Mouse (Mus musculus): ENCODE data around the gene Ccdc93. TPM values are rescaled to one million over a fixed set of nuclear protein-coding genes. Genes with fewer than 3 reads are reported as not detected.

Gene Ccdc93
- total RNA-seq, 2 experiments from 2014 or later = 11.5 to 19.3 TPM

DNA sequence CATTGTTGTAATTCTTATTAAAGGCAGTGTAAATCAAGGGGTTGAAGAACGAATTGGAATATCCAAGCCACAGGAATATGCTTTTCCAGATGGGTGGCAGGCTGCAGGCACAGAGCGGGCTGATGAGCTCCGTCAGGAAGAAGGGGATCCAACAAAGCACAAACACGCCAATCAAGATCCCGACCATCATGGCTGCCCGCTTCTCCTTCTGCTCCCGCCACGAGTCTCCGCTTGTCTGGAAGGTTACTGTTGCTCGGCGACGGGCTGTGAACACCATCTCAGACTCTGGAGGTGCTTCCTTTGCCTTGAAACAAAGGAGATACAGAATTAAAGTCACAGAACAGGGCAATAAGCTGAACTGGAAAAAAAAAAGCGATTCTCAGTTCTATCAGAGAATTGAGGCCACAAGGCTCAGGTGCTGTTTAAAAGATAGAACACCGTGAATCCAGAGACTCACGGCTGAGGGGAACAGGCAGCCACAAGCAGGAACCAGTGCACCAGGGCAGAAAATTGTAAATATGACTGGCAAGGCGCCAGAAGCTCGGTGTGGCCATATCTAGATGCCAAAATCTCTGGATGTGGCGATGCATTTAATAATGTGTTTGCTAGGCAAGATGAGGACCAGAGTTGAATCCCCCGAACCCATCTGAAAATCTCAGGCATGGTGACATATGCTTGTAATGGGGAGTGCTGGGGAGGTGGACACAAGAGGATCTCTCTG is 79.7 kb downstream of the Ccdc93 start:
- no peak for ATAC-seq (ENCODE audit: poor library complexity, severe bottlenecking)

DNA sequence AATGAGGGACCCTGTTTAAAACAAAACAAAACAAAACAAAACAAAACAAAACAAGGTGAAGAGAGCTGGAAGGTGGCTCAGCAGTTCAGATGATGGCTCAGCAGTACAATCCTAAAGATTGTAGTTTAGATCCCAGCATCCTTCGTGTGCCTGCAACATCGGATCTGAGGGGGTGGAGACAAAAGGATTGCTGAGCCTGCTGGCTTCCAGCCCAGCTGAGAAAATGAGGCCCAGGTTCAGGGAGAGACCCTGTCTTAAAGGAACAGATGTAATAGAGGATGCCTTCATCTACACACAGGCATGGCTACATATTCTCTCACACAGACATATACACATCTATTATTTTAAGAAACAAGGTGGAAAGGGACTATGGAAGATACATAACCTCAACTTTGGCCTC is 80.3 kb downstream of the Ccdc93 start:
- ATAC-seq (ENCODE audit: poor library complexity, severe bottlenecking) = no peak

GRCm38 (mm10) chr1:121511966-121512365 is 81.1 kb downstream of the Ccdc93 start:
- ATAC-seq (ENCODE audit: poor library complexity, severe bottlenecking) = no peak

DNA sequence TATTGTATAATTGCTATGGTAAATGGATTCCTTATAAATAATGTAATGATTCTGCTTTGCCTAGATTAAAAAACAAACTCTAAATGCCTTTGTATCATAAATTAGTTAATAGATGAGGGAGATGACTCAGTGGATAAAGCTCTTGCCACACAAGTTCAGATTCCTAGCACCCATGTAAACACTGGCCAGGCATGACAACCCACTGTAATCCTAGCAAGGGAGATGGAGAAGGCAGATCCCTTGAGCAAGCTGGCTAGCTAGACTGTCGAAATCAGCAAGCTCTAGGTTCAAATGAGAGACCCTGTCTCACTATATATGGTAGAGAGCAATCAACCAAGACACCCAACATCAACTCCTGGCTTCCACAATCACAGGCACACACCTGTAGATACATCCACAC is 87.8 kb downstream of the Ccdc93 start:
- ATAC-seq (ENCODE audit: poor library complexity, severe bottlenecking) = no peak

DNA sequence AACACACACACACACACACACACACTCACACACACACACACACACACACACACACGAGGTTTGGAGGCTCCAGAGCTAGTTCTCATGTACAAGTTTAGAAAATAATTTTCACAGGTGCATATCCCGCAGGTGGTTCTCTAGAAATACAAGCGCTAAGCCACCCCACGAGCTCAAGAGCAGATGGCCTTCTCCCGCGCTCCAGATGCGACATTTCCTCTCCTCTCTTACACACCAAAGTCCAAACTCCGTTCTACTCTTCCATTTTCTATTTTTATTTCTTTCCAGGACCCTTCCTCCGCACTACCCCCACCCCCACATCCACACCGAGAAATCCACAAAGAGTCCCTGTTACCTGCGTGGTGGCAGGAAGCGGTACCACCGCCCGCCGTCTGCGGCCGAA is 96.2 kb downstream of the Ccdc93 start:
- no peak for ATAC-seq (ENCODE audit: poor library complexity, severe bottlenecking)

DNA sequence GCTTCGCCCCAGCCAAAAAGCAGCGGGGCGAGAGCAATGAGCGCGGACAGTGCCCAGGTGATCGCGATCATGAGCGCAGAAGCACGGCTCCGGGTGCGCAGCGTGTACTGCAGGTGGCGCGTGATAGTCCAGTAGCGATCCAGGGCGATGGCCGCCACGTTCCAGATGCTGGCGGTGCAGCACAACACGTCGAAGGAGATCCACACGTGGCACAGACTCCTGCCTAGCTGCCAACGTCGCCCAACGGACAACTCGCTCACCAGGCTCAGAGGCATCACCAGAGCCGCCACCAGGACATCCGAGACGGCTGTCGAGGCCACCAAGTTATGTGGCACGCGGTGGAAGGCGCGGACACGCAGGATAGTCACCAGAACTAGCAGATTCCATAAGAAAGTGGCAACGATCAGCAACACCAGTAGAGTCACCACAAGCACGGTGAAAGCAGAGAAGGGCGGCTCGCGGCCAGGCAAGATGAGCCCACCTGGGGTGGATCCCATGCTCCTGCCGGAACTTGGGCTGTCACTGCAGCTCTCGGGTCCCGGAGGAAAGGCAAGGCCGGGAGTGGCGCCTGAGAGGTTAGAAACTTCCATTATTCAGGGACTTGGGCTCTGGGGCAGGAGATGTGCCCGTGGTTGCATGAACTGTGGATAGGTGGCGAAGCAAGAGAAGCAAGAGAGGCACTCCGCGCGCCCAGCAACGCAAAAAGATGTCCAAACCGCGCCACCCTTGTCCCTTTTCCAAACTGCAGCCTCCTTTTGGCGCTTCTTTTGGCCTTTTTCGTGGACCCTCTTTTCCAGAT is 97.0 kb downstream of the Ccdc93 start:
- ATAC-seq (ENCODE audit: poor library complexity, severe bottlenecking) = no peak

DNA sequence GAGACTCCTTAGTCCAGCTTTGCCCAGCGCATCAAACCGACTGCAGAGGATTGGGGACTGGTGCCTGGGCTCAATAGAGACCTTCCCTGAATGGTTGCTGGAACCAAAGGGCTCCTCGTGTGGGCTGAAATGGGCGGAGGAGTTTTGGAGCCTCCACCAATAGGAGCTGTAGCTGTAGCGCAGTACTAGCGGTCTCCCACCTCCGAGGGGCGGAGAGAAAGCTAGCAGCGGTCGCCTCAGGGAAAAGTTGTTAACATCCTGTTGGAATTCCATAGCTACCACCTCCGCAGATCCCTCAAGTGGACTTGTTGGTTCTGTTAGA is 97.5 kb downstream of the Ccdc93 start, which contains the start of gene Htr5b:
Gene Htr5b (minus strand): TSS at position 67 of the 322 bp plus-strand sequence.
- no peak for ATAC-seq (ENCODE audit: poor library complexity, severe bottlenecking)

DNA sequence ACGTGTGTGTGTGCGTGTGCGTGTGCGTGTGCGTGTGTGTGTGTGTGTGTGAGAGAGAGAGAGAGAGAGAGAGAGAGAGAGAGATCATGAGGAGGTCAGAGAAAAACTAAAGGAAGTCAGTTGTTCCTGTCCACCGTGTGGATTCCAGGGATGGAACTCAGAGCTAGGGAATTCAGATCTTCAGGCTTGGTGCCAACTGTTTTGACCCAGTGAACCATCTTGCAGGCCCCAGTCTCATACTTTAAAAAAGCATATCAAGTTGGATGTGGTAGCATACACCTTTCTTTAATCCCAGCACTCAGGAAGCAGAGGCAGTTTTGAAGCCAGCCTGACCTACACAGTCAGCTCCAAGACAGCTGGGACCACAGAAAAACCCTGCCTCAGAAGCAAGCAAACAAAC is 98.4 kb downstream of the Ccdc93 start:
- no peak for ATAC-seq (ENCODE audit: poor library complexity, severe bottlenecking)

- no peak for ATAC-seq (ENCODE audit: poor library complexity, severe bottlenecking)
Measured at GRCm38 (mm10) chr1:121531439-121531838, 100.6 kb downstream of the Ccdc93 start.

GRCm38 (mm10) chr1:121540361-121540760 is 109.5 kb downstream of the Ccdc93 start:
- ATAC-seq (ENCODE audit: poor library complexity, severe bottlenecking) = no peak

GRCm38 (mm10) chr1:121546844-121547243 is 116.0 kb downstream of the Ccdc93 start:
- no peak for ATAC-seq (ENCODE audit: poor library complexity, severe bottlenecking)

DNA sequence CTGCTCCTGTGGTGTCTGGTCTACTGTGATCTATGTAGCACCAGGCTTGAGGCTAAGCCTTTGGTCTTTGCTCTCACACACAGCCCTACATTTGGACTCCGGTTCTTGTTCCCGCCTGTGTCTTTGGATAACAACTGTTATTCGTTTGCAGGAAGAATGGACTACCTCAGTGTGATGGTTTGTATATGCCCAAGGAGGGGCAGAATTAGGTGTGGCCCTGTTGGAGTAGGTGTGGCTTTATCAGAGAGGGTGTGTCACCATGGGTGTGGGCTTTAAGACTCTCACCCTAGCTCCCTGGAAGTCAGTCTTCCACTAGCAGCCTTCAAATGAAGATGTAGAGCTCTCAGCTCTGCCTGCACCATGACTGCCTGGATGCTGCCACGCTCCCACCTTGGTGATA is 117.8 kb downstream of the Ccdc93 start:
- no peak for ATAC-seq (ENCODE audit: poor library complexity, severe bottlenecking)

DNA sequence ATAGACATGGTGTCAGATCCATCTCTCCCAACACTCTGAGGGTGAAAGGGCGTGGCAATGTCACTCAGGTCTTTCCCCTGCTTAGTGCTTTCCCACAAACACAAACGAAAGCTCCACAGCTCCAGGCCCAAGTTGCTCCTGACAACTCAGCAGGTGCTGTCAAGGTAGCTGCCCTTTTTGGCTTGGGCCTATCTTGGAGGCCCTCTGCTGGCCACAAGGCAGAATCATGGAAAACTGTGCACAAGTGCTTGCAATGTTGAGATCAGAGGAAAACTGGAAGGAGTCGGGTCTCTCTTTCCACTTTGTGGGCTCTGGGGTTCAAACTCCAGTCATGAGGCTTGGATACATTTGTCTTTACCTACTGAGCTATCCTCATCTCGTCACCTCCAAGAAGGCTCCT is 118.6 kb downstream of the Ccdc93 start:
- ATAC-seq (ENCODE audit: poor library complexity, severe bottlenecking) = peak; percentile 34; the same call in 1 of the 2 replicates

GRCm38 (mm10) chr1:121550801-121551456 is 120.1 kb downstream of the Ccdc93 start:
- ATAC-seq (ENCODE audit: poor library complexity, severe bottlenecking) = no peak

DNA sequence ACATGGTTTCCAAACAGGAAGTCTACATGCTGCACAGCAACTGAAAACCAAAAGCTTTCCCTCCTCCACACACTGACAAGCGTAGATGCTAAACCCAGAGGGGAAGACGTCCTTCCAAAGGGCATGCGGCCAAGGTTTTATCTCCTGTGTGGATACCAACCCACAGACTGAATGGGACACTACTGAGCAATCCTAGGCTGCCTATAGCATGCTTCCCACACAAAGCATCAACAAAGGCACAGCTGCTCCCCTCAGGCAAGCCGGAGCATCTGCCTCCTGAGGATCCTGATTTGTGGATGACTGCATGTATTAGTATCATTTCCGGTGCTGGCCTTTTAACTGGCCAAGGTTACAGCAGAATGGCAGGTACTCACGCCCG is 120.6 kb downstream of the Ccdc93 start:
- no peak for ATAC-seq (ENCODE audit: poor library complexity, severe bottlenecking)

Other genes with a start within 250 kb of the Ccdc93 start
- gene Insig2, start 98.5 kb upstream of the Ccdc93 start, total RNA-seq (2015) = 15.2 and 19.2 TPM in 2 replicates
- gene Insig2, start 98.5 kb upstream of the Ccdc93 start, total RNA-seq (2017) = 16.5 and 27.5 TPM in 2 replicates
- not detected in 2 replicates for gene Htr5b, start 97.4 kb downstream of the Ccdc93 start, total RNA-seq (2015)
- gene Htr5b, start 97.4 kb downstream of the Ccdc93 start, total RNA-seq (2017) = not detected in 2 replicates
- gene Ddx18, start 136.9 kb downstream of the Ccdc93 start, total RNA-seq (2015) = 46.1 and 49.1 TPM in 2 replicates
- gene Ddx18, start 136.9 kb downstream of the Ccdc93 start, total RNA-seq (2017) = 18.9 and 21.1 TPM in 2 replicates